Mouse (Mus musculus) megakaryocyte, embryonic 14.5 days (primary cell): ENCODE measurements around the gene Stx2.

Experiments used
- FLI1 ChIP-seq: IDR thresholded peaks from 2 replicates; pipeline ENCODE4 v1.6.1; 2012; ENCODE audit warnings: low read length, inconsistent platforms, mixed read lengths
- GATA1 ChIP-seq: IDR thresholded peaks from 3 replicates; pipeline ENCODE4 v1.6.1; 2012; ENCODE audit warnings: mixed read lengths, low read length, inconsistent platforms, borderline replicate concordance

DNA sequence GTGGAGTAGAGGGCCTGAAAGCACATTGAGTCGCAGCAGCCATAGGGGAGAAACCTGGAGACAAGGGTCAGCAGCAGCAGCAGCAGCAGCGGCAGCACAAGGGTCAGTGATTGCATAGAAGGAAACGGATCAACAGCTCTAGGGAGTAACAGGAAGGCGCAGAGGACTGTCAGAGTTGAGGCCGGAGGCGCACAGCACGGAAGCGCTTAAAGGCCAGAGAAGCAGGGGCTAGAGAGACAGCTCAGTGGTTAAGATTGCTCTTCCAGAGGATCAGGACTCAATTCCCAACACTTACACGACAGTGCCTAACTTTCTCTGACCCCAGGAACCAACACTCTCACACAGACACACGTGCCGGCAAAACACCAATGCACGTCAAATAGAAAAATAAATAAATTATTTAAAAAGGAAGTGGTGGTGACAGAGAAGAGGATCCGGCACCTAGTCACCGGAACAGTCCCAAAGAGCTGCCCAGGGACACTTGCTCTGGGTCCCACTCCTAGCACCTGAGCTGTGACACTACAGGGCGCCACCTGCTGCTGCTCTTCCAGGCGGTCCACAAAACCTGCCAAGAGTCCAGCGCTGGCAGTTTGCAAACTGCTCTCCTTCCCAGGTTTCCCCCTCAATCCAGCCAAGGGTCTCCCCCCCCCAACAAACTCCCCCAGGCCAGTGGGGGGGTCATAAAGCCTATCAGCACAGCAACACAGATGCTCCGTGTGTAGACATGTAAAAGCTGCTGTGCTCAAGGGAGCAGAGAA lies 2.2 kb downstream of the Stx2 start:
- no peak for TF ChIP-seq FLI1
- TF ChIP-seq GATA1: no peak
